Mouse (Mus musculus) limb, embryonic 14.5 days (tissue): ENCODE results near the gene Sgms2. TPM values are rescaled to one million over a fixed set of nuclear protein-coding genes. Genes with fewer than 3 reads are reported as not detected.

ENCODE experiments used
- ATAC-seq: fragments of 200-750 bp; cut with Nextera tagmentation; 2 replicates; pipeline ENCODE4 v1.8.0; 2017; ENCODE audit warnings: low read depth, moderate number of reproducible peaks, moderate TSS enrichment; ENCODE audit not compliant: low FRiP score
- DNase-seq: peaks from one replicate; pipeline ENCODE4 v3.0.0-alpha.2; 2015; ENCODE audit warnings: low spot score
- H3K27ac ChIP-seq: fragments of 300-500 bp; sonication (generic); replicated peaks from 2 replicates; pipeline ENCODE4 v1.5.1; 2014; ENCODE audit warnings: low read depth, mild to moderate bottlenecking, low read length, moderate library complexity, mixed read lengths
- H3K27me3 ChIP-seq: fragments of 300-500 bp; sonication (generic); 2 replicates; pipeline ENCODE4 v1.6.1; 2014; ENCODE audit warnings: low read length, mixed read lengths; ENCODE audit not compliant: control insufficient read depth, insufficient read depth
- H3K36me3 ChIP-seq: fragments of 300-500 bp; sonication (generic); 2 replicates; pipeline ENCODE4 v1.6.1; 2014; ENCODE audit warnings: mild to moderate bottlenecking, low read length, moderate library complexity, mixed read lengths; ENCODE audit not compliant: control insufficient read depth, insufficient read depth
- H3K4me1 ChIP-seq: fragments of 300-500 bp; sonication (generic); 2 replicates; pipeline ENCODE4 v1.6.1; 2014; ENCODE audit warnings: antibody characterized with exemption, low read length, mixed read lengths; ENCODE audit not compliant: control insufficient read depth, insufficient read depth
- H3K4me2 ChIP-seq: fragments of 300-500 bp; sonication (generic); replicated peaks from 2 replicates; pipeline ENCODE4 v1.6.1; 2014; ENCODE audit warnings: low read depth, mild to moderate bottlenecking, low read length, moderate library complexity; ENCODE audit not compliant: severe bottlenecking
- H3K4me3 ChIP-seq: fragments of 300-500 bp; sonication (generic); replicated peaks from 2 replicates; pipeline ENCODE4 v1.5.1; 2014; ENCODE audit warnings: low read length
- H3K9ac ChIP-seq: fragments of 300-500 bp; sonication (generic); 2 replicates; pipeline ENCODE4 v1.6.1; 2014; ENCODE audit warnings: mild to moderate bottlenecking, low read depth, low read length, moderate library complexity; ENCODE audit not compliant: severe bottlenecking
- H3K9me3 ChIP-seq: fragments of 300-500 bp; sonication (generic); 2 replicates; pipeline ENCODE4 v1.6.1; 2016; ENCODE audit warnings: low read length; ENCODE audit not compliant: control insufficient read depth
- POLR2A ChIP-seq: fragments of 200-500 bp; IDR thresholded peaks from 2 replicates; pipeline ENCODE4 v1.8.0; 2012; ENCODE audit warnings: inconsistent platforms, mild to moderate bottlenecking, moderate library complexity, borderline replicate concordance; ENCODE audit not compliant: insufficient read depth, insufficient read length; ENCODE audit errors: extremely low read depth
- WGBS: fragments of 180-500 bp; shearing (Covaris S2); extraction: QIAGEN DNeasy Blood & Tissue Kit; methylation state at CpG from one replicate; pipeline ENCODE4 v1.1.7; 2014; 5-methylcytosine and 5-hydroxymethylcytosine counted together
- polyA plus RNA-seq, 2 experiments: library from polyadenylated mRNA; depleted of rRNA in 1 of 2; stranded (reverse) in 1 of 2; unstranded in 1 of 2; fragments of >200 nt; fragmentation: Nextera tagmentation in 1 of 2; extraction: Ambion mirVana in 1 of 2; gene quantifications; 2 replicates each; pipeline versions ENCODE4 v1.2.1 to v1.2.3; 2012 to 2014

Gene Sgms2
- polyA plus RNA-seq, 2 experiments: 16.6 to 19.5 TPM

GRCm38 (mm10) chr3:131504595-131505223 lies 13.5 kb upstream of the Sgms2 start:
- H3K36me3 ChIP-seq: no peaks in the 10 kb centered on the region
- no peak overlapping the region for H3K9ac ChIP-seq
- no peaks in the 10 kb centered on the region for H3K4me1 ChIP-seq
- no peaks in the 10 kb centered on the region for H3K9me3 ChIP-seq
- no peak overlapping the region for H3K4me3 ChIP-seq
- ATAC-seq: no peak
- no peak for TF ChIP-seq POLR2A
- no peak overlapping the region for H3K27ac ChIP-seq
- no peak for DNase-seq
- WGBS: 83% methylated on average over 14 of the region's 14 CpGs
- no peaks in the 10 kb centered on the region for H3K27me3 ChIP-seq
- H3K4me2 ChIP-seq: no peak overlapping the region

- 49% methylated on average over 10 of the region's 10 CpGs for WGBS
- no peak for ATAC-seq
- TF ChIP-seq POLR2A: no peak
Observed at GRCm38 (mm10) chr3:131501677-131502370, 10.6 kb upstream of the Sgms2 start.

GRCm38 (mm10) chr3:131499651-131500050 lies 8.4 kb upstream of the Sgms2 start:
- H3K9ac ChIP-seq: no peak overlapping the region
- no peak for ATAC-seq
- no peak overlapping the region for H3K27ac ChIP-seq
- TF ChIP-seq POLR2A: no peak
- H3K4me3 ChIP-seq: no peak overlapping the region
- DNase-seq: no peak
- no peaks in the 10 kb centered on the region for H3K36me3 ChIP-seq
- 67% methylated on average over 6 of the region's 6 CpGs for WGBS
- no peak overlapping the region for H3K4me2 ChIP-seq
- H3K9me3 ChIP-seq: no peaks in the 10 kb centered on the region
- no peaks in the 10 kb centered on the region for H3K4me1 ChIP-seq
- no peaks in the 10 kb centered on the region for H3K27me3 ChIP-seq

More at GRCm38 (mm10) chr3:131501677-131502370, 10.6 kb upstream of the Sgms2 start:
- Histone ChIP-seq H3K4me1 (no peaks in the 10 kb centered on the region), H3K9me3 (no peaks in the 10 kb centered on the region), H3K4me3 (no peak overlapping the region), H3K4me2 (no peak overlapping the region), H3K27me3 (no peaks in the 10 kb centered on the region), H3K36me3 (no peaks in the 10 kb centered on the region), H3K27ac (no peak overlapping the region), H3K9ac (no peak overlapping the region)
- no peak for DNase-seq

GRCm38 (mm10) chr3:131496506-131497122 lies 5.4 kb upstream of the Sgms2 start:
- DNase-seq (no peak), ATAC-seq (no peak)
- 54% methylated on average over 10 of the region's 10 CpGs for WGBS
- no peaks in the 10 kb centered on the region for H3K27me3 ChIP-seq
- TF ChIP-seq POLR2A: no peak
- H3K9ac ChIP-seq: no peak overlapping the region
- no peaks in the 10 kb centered on the region for H3K9me3 ChIP-seq
- no peaks in the 10 kb centered on the region for H3K36me3 ChIP-seq
- no peak overlapping the region for H3K4me2 ChIP-seq
- H3K4me1 ChIP-seq: no peaks in the 10 kb centered on the region
- no peak overlapping the region for H3K4me3 ChIP-seq
- no peak overlapping the region for H3K27ac ChIP-seq

GRCm38 (mm10) chr3:131495076-131495475 lies 3.9 kb upstream of the Sgms2 start:
- no peak for DNase-seq
- Histone ChIP-seq H3K36me3 (no peaks in the 10 kb centered on the region), H3K27me3 (no peaks in the 10 kb centered on the region; the same call in 1 of the 2 replicates), H3K4me2 (no peak overlapping the region), H3K27ac (no peak overlapping the region), H3K9me3 (no peaks in the 10 kb centered on the region), H3K4me1 (peaks cover 6% of the 10 kb centered on the region; the same call in 1 of the 2 replicates), H3K4me3 (no peak overlapping the region), H3K9ac (no peak overlapping the region)
- no peak for TF ChIP-seq POLR2A
- ATAC-seq: no peak
- 86% methylated on average over 1 of the region's 1 CpGs for WGBS
